Mouse (Mus musculus) gastrocnemius, postnatal 14 days (tissue): Measurements from ENCODE around the gene Mapk8. TPM values are rescaled to one million over a fixed set of nuclear protein-coding genes. Genes with fewer than 3 reads are reported as not detected.

Experiments
- DNase-seq: peaks from one replicate; pipeline ENCODE4 v3.0.0; 2021; ENCODE audit warnings: mixed read lengths
- intact Hi-C: fragments of 180-260 bp; cut with DNase I; formaldehyde crosslinking; loops from one replicate; pipeline ENCODE4 v1.15.1; 2025; ENCODE audit warnings: low total_unique reads
- total RNA-seq, 2 experiments: library from RNA; stranded (reverse); gene quantifications; 2 replicates each; pipeline ENCODE4 v1.2.3; 2021

The Mapk8 gene
- total RNA-seq, 2 experiments from 2014 or later: 22.9 to 25.4 TPM

DNA sequence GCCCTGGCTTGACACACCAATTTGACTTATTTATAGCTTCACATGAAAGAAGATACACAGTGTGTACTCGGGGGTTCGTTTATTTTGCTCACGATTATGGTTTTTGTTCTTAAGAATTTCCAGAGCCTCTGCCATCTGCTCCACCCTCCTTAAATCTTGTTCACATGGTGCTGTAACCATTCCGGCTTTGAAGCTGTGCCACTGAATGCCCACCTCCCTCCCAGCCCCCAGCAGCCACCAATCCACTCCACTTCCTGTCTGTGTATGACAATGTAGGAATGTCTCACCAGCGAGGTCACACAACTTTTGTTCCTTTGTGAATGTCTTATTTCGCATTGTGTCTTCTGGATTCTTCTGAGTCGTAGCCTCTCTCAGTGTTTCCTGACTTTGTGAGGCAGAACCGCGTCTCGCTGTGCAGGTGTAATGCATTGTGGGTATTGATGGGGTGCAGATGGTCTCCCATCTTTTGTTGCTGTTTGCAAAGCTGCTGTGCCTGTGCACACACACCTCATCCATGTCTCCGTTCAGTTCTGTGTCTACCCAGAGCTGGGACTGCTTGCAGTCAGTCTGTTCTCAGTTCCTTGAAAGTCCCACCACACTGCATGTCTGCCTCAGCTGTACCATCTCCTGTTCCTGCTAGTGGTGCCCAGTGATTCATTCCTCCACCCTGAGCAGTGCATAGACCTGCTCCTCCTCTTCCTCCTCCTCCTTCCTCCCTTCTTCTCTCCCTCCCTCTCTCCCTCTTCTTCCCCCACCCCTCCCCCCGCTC lies 89.2 kb downstream of the Mapk8 start:
- intact Hi-C loops: no loop called here
- DNase-seq: no peak

DNA sequence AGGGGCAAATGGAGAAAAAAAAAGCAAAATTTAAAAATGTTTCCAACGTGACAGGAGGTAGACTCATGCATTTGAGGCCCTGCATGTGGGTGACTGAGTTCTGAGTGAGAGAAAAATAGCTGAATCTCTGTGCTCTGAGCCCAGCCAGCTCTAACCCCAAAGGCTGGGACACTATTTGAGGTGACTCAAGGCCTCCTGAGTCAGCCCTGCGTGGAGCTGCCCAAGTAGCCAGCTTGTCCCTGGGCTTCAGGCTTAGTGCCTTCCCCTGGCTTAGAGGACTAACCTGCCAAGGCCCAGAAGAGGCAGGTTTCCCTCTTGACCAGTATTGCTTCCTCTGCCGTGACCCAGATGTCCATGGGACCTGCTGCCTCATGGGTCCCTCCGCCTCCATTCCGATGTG lies 91.7 kb downstream of the Mapk8 start:
- intact Hi-C loops: no loop called here
- no peak for DNase-seq

- intact Hi-C loops: no loop called here
- no peak for DNase-seq
Measured at GRCm38 (mm10) chr14:33352890-33353289, 94.1 kb downstream of the Mapk8 start.

GRCm38 (mm10) chr14:33351984-33352722 lies 94.8 kb downstream of the Mapk8 start:
- intact Hi-C loops: no loop called here
- DNase-seq: peak; percentile 63

DNA sequence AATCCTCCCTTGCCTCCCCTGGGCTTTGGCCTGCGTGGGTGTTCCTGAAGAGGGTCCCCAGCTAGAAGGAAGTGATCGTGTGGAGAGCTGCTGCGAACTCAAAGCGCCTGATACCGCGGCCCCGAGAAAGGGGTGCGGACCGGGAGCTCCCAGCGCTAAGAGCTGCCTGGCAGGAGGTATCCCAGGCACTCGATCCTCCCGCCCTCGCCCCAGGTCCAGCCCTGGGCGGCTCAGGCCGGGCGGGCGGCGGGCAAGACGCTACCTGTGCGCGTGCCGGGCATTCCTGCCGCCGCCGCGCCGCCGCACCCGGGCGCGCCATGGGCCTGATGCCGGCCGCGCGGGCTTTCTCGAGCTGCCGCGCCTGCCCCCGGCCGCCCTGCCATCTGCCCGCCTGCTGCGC lies 95.9 kb downstream of the Mapk8 start:
- intact Hi-C loops: no loop called here
- no peak for DNase-seq

DNA sequence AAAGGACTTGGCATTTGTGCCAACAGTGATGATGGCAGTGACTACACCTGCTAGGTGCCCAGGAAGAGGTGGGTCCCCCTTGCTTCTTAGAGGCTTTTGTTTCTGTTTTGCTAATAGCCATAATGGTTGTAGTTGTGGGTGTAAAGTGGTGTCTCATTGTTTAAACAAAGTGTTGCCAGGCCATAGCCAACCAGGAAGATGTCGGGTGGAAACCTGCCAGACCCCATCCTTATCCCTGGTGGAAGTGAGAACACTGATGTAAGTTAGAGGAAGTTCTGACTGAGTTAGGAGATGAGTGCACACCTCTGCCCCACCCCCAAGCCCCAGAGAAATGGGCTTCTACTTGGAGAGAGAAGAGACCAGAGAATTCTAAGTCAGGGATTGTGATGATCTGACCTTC lies 98.8 kb downstream of the Mapk8 start:
- intact Hi-C loops: no loop called here
- DNase-seq: no peak

- DNase-seq: no peak
- intact Hi-C loops: no loop called here
Measured at GRCm38 (mm10) chr14:33347738-33348137, 99.2 kb downstream of the Mapk8 start.

DNA sequence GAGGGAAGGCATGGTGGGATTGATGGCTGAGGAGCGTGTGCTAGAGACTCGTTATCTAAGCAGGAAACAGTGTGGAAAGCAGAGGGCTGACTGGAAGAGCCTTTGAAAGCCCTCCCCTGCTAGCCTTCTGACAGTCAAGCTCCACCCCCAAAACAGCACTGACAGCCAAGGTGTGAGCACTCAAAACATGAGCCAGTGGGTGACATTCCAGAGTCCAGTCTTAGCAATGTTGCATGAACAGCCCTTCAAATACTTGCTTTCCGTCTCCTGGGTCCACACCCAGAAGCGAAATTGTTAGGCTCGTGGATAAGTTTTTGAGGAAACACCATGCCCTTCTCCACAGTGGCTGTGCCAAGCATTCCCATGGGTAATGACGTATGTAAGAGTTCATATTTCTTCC lies 100.4 kb downstream of the Mapk8 start:
- intact Hi-C loops: no loop called here
- DNase-seq: no peak

GRCm38 (mm10) chr14:33343131-33343725 lies 103.7 kb downstream of the Mapk8 start:
- intact Hi-C loops: no loop called here

GRCm38 (mm10) chr14:33338684-33339083 lies 108.3 kb downstream of the Mapk8 start:
- no peak for DNase-seq
- intact Hi-C loops: no loop called here

More at GRCm38 (mm10) chr14:33343131-33343725, 103.7 kb downstream of the Mapk8 start:
- no peak for DNase-seq

- intact Hi-C loops: no loop called here
- no peak for DNase-seq
Measured at GRCm38 (mm10) chr14:33335733-33336132, 111.2 kb downstream of the Mapk8 start.

DNA sequence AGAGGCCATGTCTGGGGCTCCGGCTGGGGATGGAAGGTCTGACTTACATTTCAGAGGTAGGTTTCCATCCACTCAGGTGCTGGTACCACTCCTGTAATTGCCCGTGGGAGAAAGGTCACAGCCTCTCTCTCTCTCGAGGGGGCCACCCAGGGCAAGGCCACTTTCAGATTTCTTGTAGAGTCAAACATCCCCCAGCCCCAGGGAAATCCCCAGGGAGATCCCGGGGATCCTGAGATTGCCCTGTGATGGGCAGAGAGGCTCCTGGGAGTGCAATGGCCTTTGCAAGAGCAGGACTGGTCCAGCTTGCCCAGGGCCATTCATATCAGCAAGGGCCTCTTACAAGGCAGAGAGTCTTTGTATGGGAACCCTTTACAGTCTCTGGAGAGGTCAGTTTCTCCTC lies 112.6 kb downstream of the Mapk8 start:
- DNase-seq: no peak

GRCm38 (mm10) chr14:33333833-33334232 lies 113.1 kb downstream of the Mapk8 start:
- no peak for DNase-seq
- intact Hi-C loops: no loop called here

More for the DNA sequence above, 112.6 kb downstream of the Mapk8 start:
- intact Hi-C loops: no loop called here

- intact Hi-C loops: no loop called here
- DNase-seq: no peak
Measured at GRCm38 (mm10) chr14:33331627-33332026, 115.3 kb downstream of the Mapk8 start.

GRCm38 (mm10) chr14:33330986-33331385 lies 116.0 kb downstream of the Mapk8 start:
- intact Hi-C loops: no loop called here

GRCm38 (mm10) chr14:33329297-33329805 lies 117.6 kb downstream of the Mapk8 start:
- DNase-seq: no peak
- intact Hi-C loops: no loop called here

More at GRCm38 (mm10) chr14:33330986-33331385, 116.0 kb downstream of the Mapk8 start:
- no peak for DNase-seq

DNA sequence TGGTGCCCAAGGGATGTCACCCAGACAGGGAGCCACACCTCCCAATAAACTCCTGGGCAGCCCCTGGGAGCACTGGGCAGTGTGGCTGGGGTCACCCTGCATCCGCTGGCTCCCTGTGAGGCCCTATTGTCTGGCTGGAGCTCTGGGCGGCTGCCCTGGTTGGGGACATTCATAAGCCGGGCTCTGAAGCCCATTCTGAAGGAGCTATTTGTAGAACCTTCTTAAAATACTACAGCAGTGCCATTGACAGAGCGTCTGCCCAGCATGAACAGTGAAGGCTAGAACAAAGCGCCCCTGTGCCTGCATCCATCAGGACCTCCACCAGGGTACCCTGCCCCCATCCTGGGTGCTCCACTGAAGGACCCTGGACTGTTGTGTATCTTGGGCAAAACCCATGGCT lies 118.6 kb downstream of the Mapk8 start:
- no peak for DNase-seq
- intact Hi-C loops: no loop called here
